Mouse (Mus musculus) heart, postnatal 0 days (tissue): ENCODE data around the gene Ncln. TPM values are rescaled to one million over a fixed set of nuclear protein-coding genes. Genes with fewer than 3 reads are reported as not detected.

Experiments
- ATAC-seq: fragments of 200-750 bp; cut with Nextera tagmentation; 2 replicates; pipeline ENCODE4 v1.8.0; 2017; ENCODE audit warnings: low read depth, moderate number of reproducible peaks, moderate library complexity; ENCODE audit not compliant: insufficient read depth
- DNase-seq: peaks from one replicate; pipeline ENCODE4 v3.0.0-alpha.2; 2016; ENCODE audit warnings: low spot score
- H3K27ac ChIP-seq: fragments of 300-500 bp; sonication (generic); 2 replicates; pipeline ENCODE4 v1.5.1; 2014; ENCODE audit warnings: low read depth, mild to moderate bottlenecking
- H3K27me3 ChIP-seq: fragments of 300-500 bp; sonication (generic); 2 replicates; pipeline ENCODE4 v1.6.1; 2014; ENCODE audit warnings: low read length, mixed read lengths; ENCODE audit not compliant: control insufficient read depth, insufficient read depth
- H3K36me3 ChIP-seq: fragments of 300-500 bp; sonication (generic); replicated peaks from 2 replicates; pipeline ENCODE4 v1.6.1; 2014; ENCODE audit warnings: low read length, mixed read lengths; ENCODE audit not compliant: control insufficient read depth, insufficient read depth
- H3K4me1 ChIP-seq: fragments of 300-500 bp; sonication (generic); 2 replicates; pipeline ENCODE4 v1.6.1; 2014; ENCODE audit warnings: antibody characterized with exemption; ENCODE audit not compliant: control insufficient read depth, insufficient read depth
- H3K4me2 ChIP-seq: fragments of 300-500 bp; sonication (generic); 2 replicates; pipeline ENCODE4 v1.6.1; 2014; ENCODE audit warnings: low read depth, mild to moderate bottlenecking, low read length, moderate library complexity
- H3K4me3 ChIP-seq: fragments of 300-500 bp; sonication (generic); 2 replicates; pipeline ENCODE4 v1.5.1; 2014; ENCODE audit warnings: low read depth, low read length
- H3K9ac ChIP-seq: fragments of 300-500 bp; sonication (generic); replicated peaks from 2 replicates; pipeline ENCODE4 v1.6.1; 2014; ENCODE audit warnings: low read depth, low read length, mixed read lengths
- H3K9me3 ChIP-seq: fragments of 300-500 bp; sonication (generic); replicated peaks from 2 replicates; pipeline ENCODE4 v1.6.1; 2016; ENCODE audit warnings: low read length; ENCODE audit not compliant: control insufficient read depth
- CTCF ChIP-seq: IDR thresholded peaks from 2 replicates; pipeline ENCODE4 v1.5.1; 2016; ENCODE audit warnings: antibody characterized with exemption, control low read depth, low read depth
- EP300 ChIP-seq: IDR thresholded peaks from 2 replicates; pipeline ENCODE4 v1.6.1; 2016; ENCODE audit warnings: antibody characterized with exemption, low read depth
- WGBS: fragments of 180-500 bp; shearing (Covaris S2); extraction: QIAGEN DNeasy Blood & Tissue Kit; methylation state at CpG from one replicate; pipeline ENCODE4 v1.1.7; 2014; 5-methylcytosine and 5-hydroxymethylcytosine counted together
- polyA plus RNA-seq: library from polyadenylated mRNA; unstranded; fragments of >200 nt; fragmentation: Nextera tagmentation; extraction: Ambion mirVana; gene quantifications from 2 replicates; pipeline ENCODE4 v1.2.1, GENCODE M21; 2015
- total RNA-seq: library from RNA; depleted of rRNA; stranded (reverse); fragments of >200 nt; gene quantifications from 2 replicates; pipeline ENCODE4 v1.2.3, GENCODE M21; 2014; ENCODE audit warnings: low replicate concordance

Ncln gene
- total and polyA plus RNA-seq, 2 experiments from 2014 or later: 30.5 to 91.5 TPM

DNA sequence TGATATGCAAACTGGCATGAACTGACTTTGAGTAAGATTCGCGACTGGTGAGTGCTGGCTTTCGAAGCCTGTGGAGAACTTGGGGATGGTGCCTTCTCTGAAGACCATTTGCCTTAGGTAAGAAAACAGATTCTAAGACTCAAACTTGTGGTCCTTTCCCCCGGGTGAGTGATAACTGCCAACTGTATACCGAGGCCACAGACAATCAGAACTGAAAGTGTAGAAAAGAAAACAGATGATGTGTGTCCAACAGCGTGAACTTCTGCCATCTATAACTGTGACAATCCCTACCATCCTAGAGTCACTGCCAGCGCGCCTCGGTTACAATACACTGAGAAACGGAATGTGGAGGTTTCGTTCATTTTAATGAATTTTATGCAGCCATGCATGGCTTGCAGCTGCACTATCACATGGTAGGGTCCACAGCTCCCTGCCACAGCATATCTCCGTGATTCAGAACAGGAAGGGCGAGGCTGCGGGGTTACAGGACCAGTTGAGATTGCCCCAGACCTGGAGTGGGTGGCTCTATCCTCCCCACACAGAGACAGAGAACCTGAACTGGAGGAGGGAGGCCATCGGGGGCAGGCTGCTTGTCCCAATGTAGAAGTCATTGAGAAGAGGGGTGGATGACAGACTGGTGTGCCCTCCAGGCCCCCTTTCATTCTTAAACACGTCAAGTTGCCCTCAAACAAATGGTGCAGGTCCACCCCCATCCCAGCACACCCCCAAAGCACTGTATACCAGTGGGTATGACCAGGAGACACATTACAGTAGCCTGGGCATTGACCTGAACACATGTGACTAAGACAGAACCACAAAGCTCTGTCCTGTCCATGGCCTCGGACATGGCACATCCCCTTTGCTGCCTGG lies 1.4 kb upstream of the Ncln start:
- no peak overlapping the region for H3K4me3 ChIP-seq

GRCm38 (mm10) chr10:81496969-81497368 lies 777 bp upstream of the Ncln start:
- no peak for TF ChIP-seq CTCF
- no peak for TF ChIP-seq EP300
- Histone ChIP-seq H3K36me3 (peaks cover 10% of the 10 kb centered on the region), H3K4me2 (peak overlapping the region; percentile 97), H3K9ac (0 out of 2 replicates have a peak overlapping the region, but pooled peaks have one; percentile 48), H3K9me3 (no peaks in the 10 kb centered on the region), H3K4me3 (peak overlapping the region; percentile 75), H3K27me3 (no peaks in the 10 kb centered on the region), H3K4me1 (peaks cover 13% of the 10 kb centered on the region), H3K27ac (no peak overlapping the region)
- ATAC-seq: no peak
- DNase-seq: no peak
- 29% methylated on average over 4 of the region's 4 CpGs for WGBS

More for the DNA sequence above, 1.4 kb upstream of the Ncln start:
- no peak overlapping the region for H3K9ac ChIP-seq
- no peak for TF ChIP-seq CTCF
- no peak for TF ChIP-seq EP300
- H3K36me3 ChIP-seq: peaks cover 3% of the 10 kb centered on the region
- no peaks in the 10 kb centered on the region for H3K27me3 ChIP-seq
- ATAC-seq: no peak
- H3K27ac ChIP-seq: no peak overlapping the region
- 76% methylated on average over 17 of the region's 17 CpGs for WGBS
- H3K4me2 ChIP-seq: no peak overlapping the region; the same call in 1 of the 2 replicates
- H3K9me3 ChIP-seq: no peaks in the 10 kb centered on the region
- no peak for DNase-seq
- H3K4me1 ChIP-seq: peaks cover 13% of the 10 kb centered on the region

DNA sequence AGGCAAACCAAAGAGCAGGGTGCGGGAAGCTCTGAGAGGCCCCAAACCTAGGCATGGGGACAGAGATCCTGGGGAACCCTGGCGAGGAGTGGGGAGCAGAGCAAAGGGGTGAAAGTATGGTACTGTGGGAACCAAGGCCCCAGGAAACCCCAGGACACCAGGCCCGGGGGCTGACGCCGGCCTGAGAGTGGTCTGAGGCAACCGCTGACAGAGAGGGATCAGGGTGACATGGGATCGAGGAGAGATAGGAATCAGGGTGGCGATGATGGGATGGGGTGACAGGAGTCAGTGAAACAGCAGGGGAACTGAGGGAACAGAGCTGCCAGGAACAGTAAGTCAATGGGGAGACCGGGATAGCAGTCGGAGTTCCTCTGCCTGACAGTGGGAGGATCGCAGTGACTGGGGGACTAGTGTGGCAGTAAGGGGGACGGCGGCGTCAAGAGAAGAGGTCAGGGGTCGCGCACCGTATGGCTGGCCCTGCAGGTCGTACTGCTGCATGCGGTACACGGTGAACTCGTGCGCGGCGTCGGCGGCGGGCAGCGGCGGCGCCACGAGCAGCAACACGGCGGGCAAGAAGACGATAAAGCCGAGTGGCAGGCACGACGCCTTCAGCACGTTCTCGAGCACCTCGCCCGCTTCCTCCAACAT lies 452 bp downstream of the Ncln start:
- ATAC-seq (peak; percentile 16), DNase-seq (peak; percentile 20)
- Histone ChIP-seq H3K4me3 (peak overlapping the region; percentile 75), H3K4me2 (peak overlapping the region; percentile 97), H3K9me3 (no peaks in the 10 kb centered on the region), H3K27me3 (no peaks in the 10 kb centered on the region), H3K36me3 (peaks cover 22% of the 10 kb centered on the region), H3K9ac (peak overlapping the region; percentile 84), H3K4me1 (peaks cover 13% of the 10 kb centered on the region), H3K27ac (peak overlapping the region; percentile 66)
- no peak for TF ChIP-seq CTCF
- no peak for TF ChIP-seq EP300
- 2% methylated on average over 41 of the region's 41 CpGs for WGBS

DNA sequence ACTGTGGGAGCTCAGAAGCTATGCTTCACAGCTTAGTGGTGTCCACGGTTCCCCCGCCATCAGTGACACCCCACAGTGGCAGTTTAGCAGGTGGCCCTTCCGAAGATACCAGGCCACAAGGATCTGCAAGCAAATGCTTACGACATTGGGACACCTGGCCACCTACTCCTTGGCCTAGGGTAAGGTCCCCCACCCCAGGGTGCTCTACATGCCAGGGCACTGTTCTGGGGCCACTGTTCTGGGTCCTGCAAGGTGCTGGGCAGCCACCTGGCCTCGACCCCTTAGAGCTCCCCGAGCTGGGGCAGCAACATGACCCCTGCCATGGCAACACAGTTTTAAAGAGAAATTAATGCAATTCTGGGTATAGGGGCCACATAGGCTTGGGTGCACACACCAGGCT lies 1.0 kb downstream of the Ncln start:
- H3K27ac ChIP-seq: no peak overlapping the region
- H3K9ac ChIP-seq: peak overlapping the region; percentile 84
- WGBS: 71% methylated on average over 6 of the region's 6 CpGs
- H3K27me3 ChIP-seq: no peaks in the 10 kb centered on the region
- DNase-seq (no peak), ATAC-seq (no peak)
- H3K4me1 ChIP-seq: peaks cover 13% of the 10 kb centered on the region
- TF ChIP-seq EP300 (no peak), CTCF (no peak)
- H3K36me3 ChIP-seq: peaks cover 27% of the 10 kb centered on the region
- peak overlapping the region; percentile 75 for H3K4me3 ChIP-seq
- no peaks in the 10 kb centered on the region for H3K9me3 ChIP-seq
- H3K4me2 ChIP-seq: peak overlapping the region; percentile 97

DNA sequence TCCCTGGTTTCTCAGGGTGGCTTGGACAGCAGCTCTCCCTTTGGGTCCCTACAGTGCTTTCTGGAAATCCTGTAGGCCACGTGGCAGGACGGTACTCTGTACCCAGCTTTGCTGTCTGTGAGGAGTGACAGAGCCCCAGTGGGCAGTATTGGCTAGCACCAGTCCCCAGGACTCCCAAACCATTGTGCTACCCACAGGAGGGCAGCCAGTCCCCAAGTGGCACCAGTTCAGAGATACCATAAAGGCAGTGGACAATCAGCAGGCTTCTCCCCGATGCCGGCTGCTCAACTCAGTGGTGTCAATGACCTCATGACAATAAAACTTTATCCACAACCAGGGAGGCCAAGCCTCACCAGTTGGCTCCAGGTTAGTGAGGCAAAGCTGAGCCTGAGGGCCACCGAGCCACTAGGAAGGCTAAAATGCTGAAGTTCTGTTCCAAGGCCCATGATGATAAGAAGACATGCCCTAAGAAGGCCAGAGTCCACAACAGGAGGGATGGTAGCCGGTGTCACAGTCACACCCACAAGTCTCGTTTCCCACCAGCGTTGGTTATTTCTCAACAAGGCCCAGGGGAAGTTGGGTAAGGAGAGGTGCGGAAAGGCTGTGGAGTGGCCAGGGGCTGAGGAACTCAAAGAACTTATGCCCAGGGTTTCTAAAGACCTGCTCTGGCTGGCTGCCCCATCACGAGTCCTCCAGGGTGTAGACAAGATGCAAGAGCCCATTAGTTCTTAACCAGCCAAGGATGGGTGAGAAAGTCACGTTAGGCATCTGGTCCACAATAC lies 1.7 kb downstream of the Ncln start:
- DNase-seq (no peak), ATAC-seq (no peak)
- Histone ChIP-seq H3K4me2 (peak overlapping the region; percentile 97; the same call in 1 of the 2 replicates), H3K9me3 (no peaks in the 10 kb centered on the region), H3K4me1 (peaks cover 13% of the 10 kb centered on the region), H3K36me3 (peaks cover 34% of the 10 kb centered on the region), H3K27me3 (no peaks in the 10 kb centered on the region), H3K4me3 (no peak overlapping the region), H3K9ac (no peak overlapping the region; the same call in 1 of the 2 replicates), H3K27ac (no peak overlapping the region)
- TF ChIP-seq EP300 (no peak), CTCF (no peak)
- WGBS: 82% methylated on average over 11 of the region's 11 CpGs
